Mouse (Mus musculus): ENCODE results near the gene Smad3.

DNA sequence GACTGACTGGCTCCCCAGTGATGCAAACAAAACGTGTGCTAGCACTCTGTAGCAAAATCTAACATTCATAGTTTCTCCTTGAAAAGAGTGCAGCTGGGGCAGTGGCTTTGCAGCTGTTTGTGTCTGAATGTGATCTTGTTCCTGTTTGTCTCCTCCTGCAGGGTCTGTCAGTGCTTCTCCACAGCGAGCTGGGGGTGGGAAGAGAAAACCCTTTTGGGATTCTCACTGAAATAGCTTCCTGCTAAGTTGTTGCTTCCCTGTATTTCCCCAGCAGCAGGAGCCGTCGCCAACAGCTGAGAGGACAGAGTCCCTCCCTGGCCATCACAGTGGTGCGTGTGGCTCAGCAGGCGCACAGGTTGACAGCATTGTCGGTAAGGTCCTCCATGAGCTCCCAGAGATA, 121.7 kb downstream of the Smad3 start:
- no peak for TF ChIP-seq POLR2A (IDR thresholded peaks at IDR 0.05; ENCODE audit: borderline replicate concordance, extremely low read depth, insufficient read depth, insufficient read length, poor library complexity, severe bottlenecking)
- TF ChIP-seq CTCF (IDR thresholded peaks at IDR 0.05; ENCODE audit: borderline replicate concordance, extremely low read depth, insufficient read depth, insufficient read length), result no peak

Measured in brain, embryonic 14.5 days (tissue).